ENCODE assay signal across 9 mouse cellular contexts in genomic region chr15:57542630-57543029, GRCm38 (mm10).
A peak's percentile ranks its signal among the peaks of the same experiment; 100 is the strongest.
DNase-seq lines count a peak whose midpoint lies in the region; ATAC-seq and TF ChIP-seq lines count a peak whose summit lies in the region.
"Had no signal": no experiment of that assay in that cellular context is flagged by ENCODE, and none has a peak within 500 bp of the region (broad histone marks: within the 10 kb centered on the region; RNA-seq: fewer than 3 reads in every experiment).

No protein-coding gene starts in this region.

- H3K9ac ChIP-seq in kidney, embryonic 14.5 days (ENCODE audit: low read depth, low read length): no peak overlapping the region
- H3K9ac ChIP-seq in ES-E14 (ENCODE audit: insufficient read depth, low read depth, low read length, poor library complexity, severe bottlenecking): no peak overlapping the region
- H3K9ac ChIP-seq in embryonic facial prominence, embryonic 14.5 days (ENCODE audit: low read depth, low read length): no peak overlapping the region
- H3K9ac ChIP-seq: liver, embryonic 14.5 days had no signal

- H3K4me2 ChIP-seq in kidney, embryonic 14.5 days (replicated peaks; ENCODE audit: low read depth, low read length): no peak overlapping the region
- H3K4me2 ChIP-seq in embryonic facial prominence, embryonic 14.5 days (ENCODE audit: low read depth, low read length): no peak overlapping the region

- ATAC-seq in kidney, embryonic 14.5 days (ENCODE audit: low FRiP score, low TSS enrichment): no peak
- ATAC-seq in embryonic facial prominence, embryonic 14.5 days (ENCODE audit: low read depth): no peak

- H3K79me2 ChIP-seq in C2C12 (ENCODE audit: control insufficient read depth, insufficient read depth): no peaks in the 10 kb centered on the region

- no peak for TF ChIP-seq POLR2A in kidney, adult 2 months (IDR thresholded peaks at IDR 0.05; ENCODE audit: low read depth, low read length)

- H3K36me3 ChIP-seq in kidney, adult 2 months (ENCODE audit: control insufficient read depth, insufficient read depth, low read length): no peaks in the 10 kb centered on the region
- no peaks in the 10 kb centered on the region for H3K36me3 ChIP-seq in kidney, embryonic 14.5 days (ENCODE audit: control insufficient read depth, insufficient read depth, low read length)
- H3K36me3 ChIP-seq in C2C12 (ENCODE audit: control insufficient read depth, insufficient read depth) (no peaks in the 10 kb centered on the region), ES-E14 (ENCODE audit: control insufficient read depth, insufficient read depth, low read length, poor library complexity, severe bottlenecking) (no peaks in the 10 kb centered on the region)
- no peaks in the 10 kb centered on the region for H3K36me3 ChIP-seq in embryonic facial prominence, embryonic 14.5 days (ENCODE audit: control insufficient read depth, insufficient read depth, low read length)

- no peak overlapping the region for H3K27ac ChIP-seq in kidney, adult 2 months (ENCODE audit: insufficient read depth, low read depth, low read length)
- H3K27ac ChIP-seq in kidney, embryonic 14.5 days (ENCODE audit: low read depth, low read length): no peak overlapping the region
- no peak overlapping the region for H3K27ac ChIP-seq in ES-E14 (ENCODE audit: insufficient read depth, low read depth, low read length, poor library complexity, severe bottlenecking)
- no peak overlapping the region for H3K27ac ChIP-seq in embryonic facial prominence, embryonic 14.5 days (replicated peaks; ENCODE audit: low read depth, low read length)
- H3K27ac ChIP-seq: liver, embryonic 14.5 days had no signal

- H3ac ChIP-seq in C2C12 (ENCODE audit: control insufficient read depth, insufficient read length, low read depth): no peak overlapping the region

- in situ Hi-C loops in ES-E14 (cut with MboI; ENCODE audit: low sequenced_read_pairs in 2 of 2, unreplicated experiment in 2 of 2): no loop called here

- no peak overlapping the region for H3K4me3 ChIP-seq in kidney, adult 2 months (ENCODE audit: insufficient read depth, low read depth, low read length)
- no peak overlapping the region for H3K4me3 ChIP-seq in kidney, embryonic 14.5 days (ENCODE audit: low read length)
- H3K4me3 ChIP-seq in C2C12 (ENCODE audit: insufficient read depth, poor library complexity, severe bottlenecking) (no peak overlapping the region), ES-E14 (ENCODE audit: insufficient read depth in 1 of 2, low read depth in 1 of 2, low read length in 2 of 2, poor library complexity in 1 of 2, severe bottlenecking in 1 of 2) (no peak overlapping the region)
- no peak overlapping the region for H3K4me3 ChIP-seq in embryonic facial prominence, embryonic 14.5 days (ENCODE audit: low read depth, low read length)

- WGBS in kidney, adult 2 months: 44% methylated on average over 3 of the region's 3 CpGs
- WGBS in kidney, embryonic 14.5 days: 31% methylated on average over 3 of the region's 3 CpGs
- 9% methylated on average over 3 of the region's 3 CpGs for WGBS in embryonic facial prominence, embryonic 14.5 days

- H3K9me3 ChIP-seq in kidney, embryonic 14.5 days (ENCODE audit: control insufficient read depth, low read length): no peaks in the 10 kb centered on the region
- H3K9me3 ChIP-seq in ES-E14 (ENCODE audit: control insufficient read depth, insufficient read depth, low read depth, low read length): no peaks in the 10 kb centered on the region
- no peaks in the 10 kb centered on the region for H3K9me3 ChIP-seq in embryonic facial prominence, embryonic 14.5 days (ENCODE audit: control insufficient read depth, low read length)

- no peaks in the 10 kb centered on the region; the same call in 1 of the 2 replicates for H3K27me3 ChIP-seq in kidney, adult 2 months (replicated peaks; ENCODE audit: control insufficient read depth, insufficient read depth, low read length)
- no peaks in the 10 kb centered on the region for H3K27me3 ChIP-seq in kidney, embryonic 14.5 days (ENCODE audit: control insufficient read depth, insufficient read depth, low read length)
- no peaks in the 10 kb centered on the region for H3K27me3 ChIP-seq in C2C12 (ENCODE audit: control insufficient read depth, insufficient read depth, insufficient read length)
- H3K27me3 ChIP-seq in embryonic facial prominence, embryonic 14.5 days (replicated peaks; ENCODE audit: control insufficient read depth, insufficient read depth, low read length): no peaks in the 10 kb centered on the region

- TF ChIP-seq CTCF in kidney, adult 2 months (conservative IDR thresholded peaks at IDR 0.05; ENCODE audit: insufficient read depth, insufficient read length, low read depth, low read length): no peak
- TF ChIP-seq CTCF in C2C12 (IDR thresholded peaks at IDR 0.05; ENCODE audit: control insufficient read depth, insufficient read depth, insufficient read length): peak; percentile 21

- peak; percentile 8 for DNase-seq in kidney, adult 2 months
- peak; percentile 8 for DNase-seq in ES-E14 (ENCODE audit: low read depth, low spot score)
- DNase-seq in embryonic facial prominence, embryonic 14.5 days (ENCODE audit: low spot score): peak; percentile 48
- no peak for DNase-seq in urinary bladder, postnatal 25 days (ENCODE audit: low spot score)
- DNase-seq in B cell, adult 2 months: no peak
- DNase-seq in testis, postnatal 14 days (ENCODE audit: low spot score): no peak

- no peaks in the 10 kb centered on the region for H3K79me3 ChIP-seq in C2C12 (ENCODE audit: low read depth)

- no peaks in the 10 kb centered on the region for H3K4me1 ChIP-seq in kidney, adult 2 months (ENCODE audit: control insufficient read depth, insufficient read depth, low read length)
- no peaks in the 10 kb centered on the region for H3K4me1 ChIP-seq in kidney, embryonic 14.5 days (ENCODE audit: control insufficient read depth, insufficient read depth, low read length)
- H3K4me1 ChIP-seq in ES-E14 (ENCODE audit: control insufficient read depth in 2 of 2, insufficient read depth in 2 of 2, low read length in 2 of 2, poor library complexity in 1 of 2): no peaks in the 10 kb centered on the region
- H3K4me1 ChIP-seq in embryonic facial prominence, embryonic 14.5 days (ENCODE audit: control insufficient read depth, insufficient read depth, low read length): no peaks in the 10 kb centered on the region

TF ChIP-seq in C2C12, 6 proteins besides CTCF, POLR2A, EP300 and RAD21:
- TF ChIP-seq MAX (IDR thresholded peaks at IDR 0.05) (no peak), CEBPB (IDR thresholded peaks at IDR 0.05; ENCODE audit: low read depth) (no peak), MYOD1 (IDR thresholded peaks at IDR 0.05; ENCODE audit: control insufficient read depth, insufficient read length, low read depth) (no peak), USF1 (IDR thresholded peaks at IDR 0.05; ENCODE audit: low read depth) (no peak), FOSL1 (IDR thresholded peaks at IDR 0.05; ENCODE audit: insufficient read depth, low read length, poor library complexity, severe bottlenecking) (no peak), MYOG (IDR thresholded peaks at IDR 0.05; ENCODE audit: control insufficient read depth, extremely low read depth, insufficient read length) (no peak)

TF ChIP-seq in ES-E14, 5 proteins besides CTCF, POLR2A, EP300 and RAD21:
- no peak for TF ChIP-seq HCFC1 (IDR thresholded peaks at IDR 0.05; ENCODE audit: borderline replicate concordance, insufficient read depth, low read length)
- TF ChIP-seq ZC3H11A (IDR thresholded peaks at IDR 0.05; ENCODE audit: borderline replicate concordance, low read depth, low read length): no peak
- no peak for TF ChIP-seq CHD2 (IDR thresholded peaks at IDR 0.05; ENCODE audit: low read depth, low read length)
- no peak for TF ChIP-seq ZNF384 (IDR thresholded peaks at IDR 0.05; ENCODE audit: low read depth, low read length)

Comparison
In these comparisons a context has a peak if more than half of its experiments do, and no peak if none do; other contexts are left out.
1. DNase-seq: peak in kidney, adult 2 months (single experiment), ES-E14 (single experiment) and embryonic facial prominence, embryonic 14.5 days (single experiment); none in urinary bladder, postnatal 25 days (single experiment), B cell, adult 2 months (0 of 2) and testis, postnatal 14 days (single experiment).